Mouse (Mus musculus) testis, adult 10 weeks (tissue): ENCODE results near the gene Prpf19. TPM values are rescaled to one million over a fixed set of nuclear protein-coding genes. Genes with fewer than 3 reads are reported as not detected.

ENCODE experiments used
- polyA plus RNA-seq: library from polyadenylated mRNA; stranded (reverse); fragments of 350-450 nt; fragmentation: Illumina TruSeq; extraction: RNeasy Lipid Tissue Mini Kit (QIAGEN cat#74804); gene quantifications from one replicate; pipeline ENCODE4 v1.2.3, GENCODE M21; 2014; ENCODE audit warnings: low read depth, low replicate concordance

The Prpf19 gene
- polyA plus RNA-seq: 34.5 TPM

DNA sequence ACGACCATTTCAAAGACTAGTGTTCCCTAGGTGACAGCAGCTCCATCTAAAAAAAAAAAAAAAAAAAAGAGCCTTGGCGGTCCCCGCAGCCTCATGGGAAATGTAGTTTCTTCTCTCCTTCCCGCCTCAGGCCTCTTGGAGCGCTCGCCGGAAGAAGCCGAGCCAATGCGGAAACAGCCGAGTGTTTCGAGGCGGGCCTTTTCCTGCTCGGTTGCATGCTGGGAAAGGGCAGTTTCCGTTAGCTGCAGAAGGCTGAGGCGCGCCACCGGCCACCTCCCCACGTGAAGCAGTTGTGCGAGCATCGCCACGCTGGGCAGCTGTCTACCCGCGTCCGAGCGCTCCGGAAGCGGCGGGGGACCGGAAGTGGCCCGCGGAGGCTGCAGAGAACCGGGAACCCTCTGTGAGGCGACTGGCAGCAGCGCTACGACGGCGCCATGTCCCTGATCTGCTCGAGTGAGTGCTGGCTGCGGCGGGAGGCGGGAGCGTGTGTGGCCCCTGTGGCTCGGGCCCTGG is at the start of gene Prpf19:
TSS of gene Prpf19 (plus strand) at position 216 of the 513 bp plus-strand sequence.

DNA sequence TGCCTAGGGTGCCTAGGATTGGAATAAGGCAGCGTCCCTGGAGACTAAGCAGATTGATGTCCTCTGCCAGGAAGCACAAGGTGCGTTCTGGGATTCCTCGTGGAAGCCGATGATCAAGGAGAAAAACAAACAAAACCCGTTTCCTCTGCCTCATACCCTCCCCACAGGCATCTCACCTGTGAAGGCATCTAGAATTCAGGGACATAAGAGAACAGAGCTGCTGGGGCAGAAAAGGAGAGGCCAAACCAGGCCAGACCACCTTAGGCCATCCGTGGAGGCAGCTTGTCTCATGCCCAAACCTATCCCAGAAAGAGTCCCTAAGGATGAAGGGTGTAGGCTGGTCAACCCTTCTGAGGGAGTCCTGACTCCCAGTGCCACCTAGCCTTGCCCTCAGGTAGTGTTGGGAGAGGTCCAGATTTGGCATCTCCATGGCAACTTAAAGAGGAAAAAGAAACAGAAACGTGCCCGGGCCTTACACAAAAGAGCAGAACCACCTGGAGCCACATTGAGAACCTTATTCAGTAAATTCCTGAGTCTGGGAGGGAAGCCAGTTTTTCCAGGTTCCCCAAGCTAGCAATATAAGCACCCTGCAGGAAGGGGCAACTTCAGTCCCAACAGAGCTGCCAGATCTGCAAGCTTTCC is 25.0 kb upstream of the Prpf19 start, which contains the start of gene Tmem132a:
TSS of gene Tmem132a (minus strand) at position 55 of the 642 bp plus-strand sequence.

DNA sequence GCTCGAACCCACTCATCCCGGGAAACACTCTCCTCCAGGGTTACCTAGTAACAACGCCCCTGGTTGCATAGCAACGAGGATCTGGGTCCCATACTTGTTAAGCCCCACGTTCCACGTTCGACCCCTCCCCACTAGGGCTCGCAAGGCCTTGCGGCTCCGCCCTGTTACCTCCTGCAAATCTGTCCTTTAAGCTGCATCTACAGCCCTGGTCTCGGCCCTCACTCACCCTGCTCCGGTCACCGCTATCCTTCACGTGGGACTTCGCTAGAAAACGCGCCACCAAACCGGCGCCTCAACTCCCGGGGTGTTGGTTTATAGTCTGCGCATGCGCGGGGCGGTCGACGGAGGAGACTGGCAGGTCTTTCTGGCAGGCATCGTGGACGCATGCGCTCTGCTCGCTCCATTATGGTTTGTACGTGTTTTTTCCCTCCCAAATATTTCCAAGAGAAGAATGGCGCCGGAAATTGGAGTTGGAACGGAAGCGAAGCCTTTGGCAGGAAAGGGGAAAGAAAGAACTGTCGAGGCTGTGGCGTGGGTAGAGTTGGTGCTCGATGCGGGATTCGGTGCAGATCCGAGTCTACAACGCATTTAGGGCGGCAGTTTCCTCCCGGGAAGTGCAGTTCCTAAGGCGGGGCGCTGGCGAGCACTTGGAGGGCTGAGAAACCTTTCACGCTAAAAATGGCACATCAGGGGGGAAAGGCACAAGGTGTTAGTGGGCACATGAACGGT is 13.4 kb upstream of the Prpf19 start, which contains the start of gene Tmem109:
TSS of gene Tmem109 (minus strand) at position 576 of the 729 bp plus-strand sequence.

DNA sequence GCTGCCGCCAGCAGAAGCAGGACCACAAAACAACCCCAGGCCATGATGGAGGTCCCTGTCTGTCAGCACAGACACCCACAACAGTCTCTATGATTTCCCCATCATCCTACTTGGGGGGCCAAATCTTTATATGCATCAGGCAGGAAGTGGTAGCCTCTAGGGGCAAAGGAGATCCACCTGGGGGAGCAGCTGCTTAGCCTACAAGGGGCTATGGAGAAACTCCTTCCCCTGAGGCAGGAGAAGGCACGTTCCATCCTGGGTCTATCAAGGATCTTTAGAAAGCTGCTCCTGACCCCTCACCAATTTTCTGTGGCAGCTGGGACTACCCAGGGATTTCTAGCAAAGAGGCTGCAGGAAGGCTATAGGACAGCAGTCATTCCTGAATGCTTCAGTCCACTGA is 25.5 kb downstream of the Prpf19 start, which contains the start of gene Zp1:
TSS of gene Zp1 (minus strand) at position 101 of the 400 bp plus-strand sequence.

DNA sequence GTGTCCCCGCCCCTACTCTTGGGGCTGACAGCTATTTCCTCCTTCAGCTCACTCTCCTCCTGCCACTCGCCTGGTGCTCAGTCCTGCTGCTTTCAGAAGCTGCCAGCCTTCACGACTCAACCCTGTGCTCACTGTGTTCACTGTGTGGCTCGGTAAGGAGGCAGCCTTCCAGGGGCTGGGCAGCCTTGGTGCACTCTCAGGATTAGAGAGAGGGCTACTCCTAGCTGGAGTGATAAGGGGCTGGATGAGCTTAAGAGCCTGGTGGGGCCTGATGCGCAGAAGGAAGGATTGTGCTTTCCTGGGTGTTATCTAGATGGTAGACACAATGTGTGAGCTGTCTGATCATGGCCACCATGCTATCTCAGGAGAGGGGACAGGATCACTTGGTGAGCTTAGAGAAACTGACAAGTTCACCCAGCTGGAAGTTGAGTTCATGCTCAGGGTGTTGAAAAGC is 42.1 kb downstream of the Prpf19 start, which contains the start of gene Ptgdr2:
TSS of gene Ptgdr2 (plus strand) at position 51 of the 454 bp plus-strand sequence.

DNA sequence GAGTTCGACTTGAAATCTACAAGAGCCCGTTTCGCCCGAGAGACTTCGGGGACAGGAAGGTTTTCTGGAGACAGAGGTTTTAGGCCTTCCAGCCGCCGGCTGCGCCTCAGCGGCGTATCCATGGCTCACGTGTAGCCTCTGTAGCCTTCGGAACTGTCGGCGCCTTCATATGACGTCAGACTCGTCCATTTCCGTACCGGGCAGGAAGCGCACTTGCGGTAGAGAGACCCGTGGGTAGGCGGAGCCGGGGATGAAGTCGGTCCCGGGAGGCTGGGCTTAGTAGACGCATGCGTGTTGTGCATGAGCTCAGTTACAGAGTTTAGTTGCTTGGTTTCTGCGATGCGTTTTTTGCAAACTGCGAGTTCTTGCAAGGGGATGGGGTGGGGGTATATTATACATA is 54.1 kb downstream of the Prpf19 start, which contains the start of gene Ccdc86:
TSS of gene Ccdc86 (minus strand) at position 155 of the 400 bp plus-strand sequence.

Other genes with a start within 250 kb of the Prpf19 start
- gene Pga5, start 217.2 kb upstream of the Prpf19 start, polyA plus RNA-seq: not detected
- 3.4 TPM for gene Vps37c, start 206.5 kb upstream of the Prpf19 start, polyA plus RNA-seq
- gene Cd5, start 156.2 kb upstream of the Prpf19 start, polyA plus RNA-seq: not detected
- not detected for gene Cd6, start 65.2 kb upstream of the Prpf19 start, polyA plus RNA-seq
- gene Slc15a3, start 55.5 kb upstream of the Prpf19 start, polyA plus RNA-seq: 0.32 TPM
- not detected for gene Tmem132a, start 25.3 kb upstream of the Prpf19 start, polyA plus RNA-seq
- gene Tmem109, start 13.2 kb upstream of the Prpf19 start, polyA plus RNA-seq: 10.3 TPM
- not detected for gene Zp1, start 25.4 kb downstream of the Prpf19 start, polyA plus RNA-seq
- gene Ptgdr2, start 41.9 kb downstream of the Prpf19 start, polyA plus RNA-seq: 0.27 TPM
- 4.6 TPM for gene Ccdc86, start 54.0 kb downstream of the Prpf19 start, polyA plus RNA-seq
- 0.42 TPM for gene Ms4a10, start 79.4 kb downstream of the Prpf19 start, polyA plus RNA-seq
- not detected for gene Ms4a15, start 98.0 kb downstream of the Prpf19 start, polyA plus RNA-seq
- 2.0 TPM for gene Ms4a18, start 122.8 kb downstream of the Prpf19 start, polyA plus RNA-seq
- 0.20 TPM for gene Ms4a8a, start 185.9 kb downstream of the Prpf19 start, polyA plus RNA-seq
- gene 1700017D01Rik, start 235.6 kb downstream of the Prpf19 start, polyA plus RNA-seq: 685 TPM